ENCODE assay signal across 27 mouse cellular contexts in genomic region chr10:82492518-82492917, GRCm38 (mm10).
"Had no signal": no experiment of that assay in that cellular context is flagged by ENCODE, and none has a peak within 500 bp of the region (broad histone marks: within the 10 kb centered on the region; RNA-seq: fewer than 3 reads in every experiment).

TSS of gene Gm1553 (minus strand) at chr10:82492618.

- H3K4me1 ChIP-seq: heart, embryonic 12.5 days; heart, embryonic 13.5 days; heart, embryonic 15.5 days; hindbrain, embryonic 10.5 days; hindbrain, embryonic 12.5 days; hindbrain, embryonic 13.5 days; hindbrain, embryonic 15.5 days; intestine, embryonic 15.5 days; kidney, embryonic 15.5 days had no signal

- H3K9me3 ChIP-seq: heart, embryonic 12.5 days; heart, embryonic 13.5 days; heart, embryonic 15.5 days; hindbrain, embryonic 12.5 days; hindbrain, embryonic 13.5 days; hindbrain, embryonic 15.5 days; intestine, embryonic 15.5 days; kidney, embryonic 15.5 days had no signal

- DNase-seq: heart, postnatal 10 days; heart, postnatal 14 days; heart, postnatal 36 days; heart, postnatal 4 days; kidney, adult 11 months; kidney, adult 18-20 months; kidney, adult 2 months; kidney, adult 8-10 months; kidney, adult 9 months; kidney, postnatal 10 days; kidney, postnatal 14 days; kidney, postnatal 25 days; kidney, postnatal 36 days; kidney, postnatal 4 days; layer of hippocampus, adult 9-11 months; layer of hippocampus, postnatal 36 days had no signal

- H3K27me3 ChIP-seq: heart, embryonic 12.5 days; heart, embryonic 13.5 days; heart, embryonic 15.5 days; hindbrain, embryonic 12.5 days; hindbrain, embryonic 13.5 days; hindbrain, embryonic 15.5 days; intestine, embryonic 15.5 days; kidney, embryonic 15.5 days had no signal

- H3K36me3 ChIP-seq: heart, embryonic 12.5 days; heart, embryonic 13.5 days; heart, embryonic 15.5 days; hindbrain, embryonic 10.5 days; hindbrain, embryonic 12.5 days; hindbrain, embryonic 13.5 days; hindbrain, embryonic 15.5 days; intestine, embryonic 15.5 days; kidney, embryonic 15.5 days had no signal

- H3K4me3 ChIP-seq: heart, embryonic 12.5 days; heart, embryonic 13.5 days; heart, embryonic 15.5 days; hindbrain, embryonic 10.5 days; hindbrain, embryonic 12.5 days; hindbrain, embryonic 13.5 days; hindbrain, embryonic 15.5 days; intestine, embryonic 15.5 days; kidney, embryonic 15.5 days; layer of hippocampus, adult 2 months; left cerebral cortex, adult 2 months had no signal
